Mouse (Mus musculus) lung, postnatal 0 days (tissue): ENCODE results near the gene Chordc1.

Experiments used
- CTCF ChIP-seq: IDR thresholded peaks from 2 replicates; pipeline ENCODE4 v1.5.1; 2016; ENCODE audit warnings: antibody characterized with exemption, mild to moderate bottlenecking
- EP300 ChIP-seq: IDR thresholded peaks from 2 replicates; pipeline ENCODE4 v1.6.1; 2016; ENCODE audit warnings: antibody characterized with exemption, mild to moderate bottlenecking, control low read depth

- no peak for TF ChIP-seq CTCF
- no peak for TF ChIP-seq EP300
Observed at GRCm38 (mm10) chr9:18275901-18276300, 16.0 kb upstream of the Chordc1 start.
